Mouse (Mus musculus) cerebellum, adult 2 months (tissue): ENCODE measurements around the gene Slc35g2. TPM values are rescaled to one million over a fixed set of nuclear protein-coding genes. Genes with fewer than 3 reads are reported as not detected.

Experiments
- DNase-seq, 2 experiments: peaks; one replicate each; pipeline ENCODE4 v3.0.0; 2021
- H3K27ac ChIP-seq: fragments of 200-500 bp; 2 replicates; pipeline ENCODE4 v1.5.1; 2012; ENCODE audit warnings: low read length, control low read depth, inconsistent platforms; ENCODE audit not compliant: insufficient read depth
- H3K27me3 ChIP-seq: fragments of 200-500 bp; 2 replicates; pipeline ENCODE4 v1.6.1; 2012; ENCODE audit warnings: inconsistent platforms, mild to moderate bottlenecking, low read length, moderate library complexity; ENCODE audit not compliant: control insufficient read depth, insufficient read depth
- H3K4me1 ChIP-seq: fragments of 200-500 bp; 2 replicates; pipeline ENCODE4 v1.6.1; 2011; ENCODE audit warnings: low read length; ENCODE audit not compliant: control insufficient read depth, insufficient read depth
- H3K4me3 ChIP-seq: fragments of 200-500 bp; replicated peaks from 2 replicates; pipeline ENCODE3; 2011; ENCODE audit warnings: mild to moderate bottlenecking, low read depth, low read length, control low read depth; ENCODE audit not compliant: insufficient read depth
- CTCF ChIP-seq: fragments of 200-500 bp; IDR thresholded peaks from 2 replicates; pipeline ENCODE4 v1.5.1; 2011; ENCODE audit warnings: low read depth, mild to moderate bottlenecking, control low read depth, low read length, moderate library complexity, borderline replicate concordance; ENCODE audit not compliant: insufficient read depth
- POLR2A ChIP-seq: fragments of 200-500 bp; IDR thresholded peaks from 2 replicates; pipeline ENCODE4 v1.6.1; 2011; ENCODE audit warnings: low read length, control low read depth, borderline replicate concordance; ENCODE audit not compliant: insufficient read depth
- WGBS: fragments of 180-500 bp; shearing (Covaris S2); methylation state at CpG from one replicate; pipeline ENCODE4 v1.1.7; 2018; 5-methylcytosine and 5-hydroxymethylcytosine counted together
- polyA plus RNA-seq: library from polyadenylated mRNA; depleted of rRNA; stranded (reverse); fragments of >200 nt; gene quantifications from 2 replicates; pipeline ENCODE4 v1.2.3, GENCODE M21; 2012; rRNA removed

Gene Slc35g2
- 39.1 and 40.2 TPM in 2 replicates for polyA plus RNA-seq

- Histone ChIP-seq H3K27me3 (no peaks in the 10 kb centered on the region), H3K4me3 (peak within 1 kb of the TSS; percentile 94), H3K4me1 (peaks cover 7% of the 10 kb centered on the region; the same call in 1 of the 2 replicates), H3K27ac (peak within 1 kb of the TSS; percentile 90)
- DNase-seq, result peak; percentile 68 to 80
- TF ChIP-seq POLR2A, result no peak; the same call in 1 of the 2 replicates
- TF ChIP-seq CTCF, result no peak
- WGBS, result under 1% methylated on average over 55 of the region's 55 CpGs
These were observed at the start of gene Slc35g2 for GRCm38 (mm10) chr9:100570626-100571233. Gene Slc35g2, minus strand, starts transcription at chr9:100571090.

DNA sequence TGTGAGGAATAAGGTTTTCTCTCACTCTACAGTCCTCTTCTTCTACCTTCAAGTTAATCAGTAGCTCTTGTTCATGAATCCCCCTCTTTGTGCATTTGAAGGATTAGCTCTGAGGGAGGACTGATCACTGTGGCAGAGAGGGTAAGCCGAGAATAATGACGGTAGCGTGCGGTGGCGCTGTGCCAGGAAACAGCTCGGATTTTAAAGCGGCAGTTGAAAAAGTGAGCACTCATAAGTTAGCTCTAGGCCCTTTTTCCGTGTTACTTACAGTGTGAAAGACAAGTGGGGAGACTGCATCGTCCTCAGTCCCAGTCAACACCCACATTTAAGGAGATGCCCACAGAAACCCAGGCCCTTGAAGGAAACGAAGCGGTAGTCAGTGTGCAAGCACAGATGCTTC, 46.1 kb upstream of the Slc35g2 start:
- 10% methylated on average over 11 of the region's 11 CpGs for WGBS
- Histone ChIP-seq H3K27me3 (no peaks in the 10 kb centered on the region; the same call in 1 of the 2 replicates), H3K4me3 (peak overlapping the region; percentile 46), H3K4me1 (peaks cover 4% of the 10 kb centered on the region; the same call in 1 of the 2 replicates), H3K27ac (no peak overlapping the region)
- DNase-seq, result peak; percentile 37 to 59
- TF ChIP-seq POLR2A (no peak), CTCF (no peak)

- 67% methylated on average over 3 of the region's 3 CpGs for WGBS
- H3K4me1 ChIP-seq, result peaks cover 4% of the 10 kb centered on the region; the same call in 1 of the 2 replicates
These were observed 42.7 kb upstream of the Slc35g2 start for GRCm38 (mm10) chr9:100613501-100614071.

DNA sequence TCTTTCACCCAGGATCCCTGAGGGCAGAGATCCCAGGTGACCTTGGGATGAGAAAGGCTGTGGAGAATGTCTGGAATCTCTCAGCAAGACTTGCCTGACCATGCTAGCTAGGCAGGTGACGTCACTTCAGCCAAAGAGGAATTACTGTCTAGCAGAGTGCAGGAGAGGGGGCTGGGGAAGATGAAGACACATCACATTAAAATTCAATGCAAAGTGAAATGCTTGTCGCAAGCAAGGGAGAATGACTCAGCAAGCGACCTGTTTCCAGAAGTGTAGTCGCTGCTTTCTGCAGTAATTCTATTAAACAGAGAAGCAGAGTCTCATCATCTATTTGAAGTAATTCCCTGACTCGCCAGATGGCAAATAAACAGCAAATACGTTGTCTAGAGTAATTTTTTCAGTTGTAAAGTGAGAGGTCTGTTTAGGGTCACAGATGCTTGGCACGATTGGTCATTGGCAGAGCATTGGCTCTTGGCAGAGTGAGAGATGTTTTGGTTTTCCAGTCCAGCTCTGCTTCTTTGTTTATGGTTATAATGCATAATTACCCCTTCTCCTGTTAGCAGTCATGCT, 35.2 kb upstream of the Slc35g2 start:
- no peaks in the 10 kb centered on the region for H3K27me3 ChIP-seq
- no peak overlapping the region for H3K27ac ChIP-seq
- no peak for TF ChIP-seq CTCF
- TF ChIP-seq POLR2A, result no peak
- no peaks in the 10 kb centered on the region for H3K4me1 ChIP-seq
- no peak for DNase-seq
- H3K4me3 ChIP-seq, result no peak overlapping the region
- 39% methylated on average over 7 of the region's 7 CpGs for WGBS

More at GRCm38 (mm10) chr9:100613501-100614071, 42.7 kb upstream of the Slc35g2 start:
- Histone ChIP-seq H3K27ac (no peak overlapping the region), H3K27me3 (no peaks in the 10 kb centered on the region), H3K4me3 (no peak overlapping the region)
- TF ChIP-seq CTCF (no peak), POLR2A (no peak)
- no peak for DNase-seq

- Histone ChIP-seq H3K27ac (no peak overlapping the region), H3K4me3 (no peak overlapping the region), H3K4me1 (no peaks in the 10 kb centered on the region), H3K27me3 (no peaks in the 10 kb centered on the region)
- WGBS, result 96% methylated on average over 1 of the region's 1 CpGs
- no peak for DNase-seq
- TF ChIP-seq POLR2A (no peak), CTCF (no peak)
These were observed 34.6 kb upstream of the Slc35g2 start for GRCm38 (mm10) chr9:100605522-100605921.

GRCm38 (mm10) chr9:100603156-100603555, 32.3 kb upstream of the Slc35g2 start:
- no peak for DNase-seq
- Histone ChIP-seq H3K4me1 (no peaks in the 10 kb centered on the region), H3K27ac (no peak overlapping the region), H3K27me3 (no peaks in the 10 kb centered on the region), H3K4me3 (no peak overlapping the region)
- no peak for TF ChIP-seq CTCF
- WGBS, result 68% methylated on average over 5 of the region's 5 CpGs

DNA sequence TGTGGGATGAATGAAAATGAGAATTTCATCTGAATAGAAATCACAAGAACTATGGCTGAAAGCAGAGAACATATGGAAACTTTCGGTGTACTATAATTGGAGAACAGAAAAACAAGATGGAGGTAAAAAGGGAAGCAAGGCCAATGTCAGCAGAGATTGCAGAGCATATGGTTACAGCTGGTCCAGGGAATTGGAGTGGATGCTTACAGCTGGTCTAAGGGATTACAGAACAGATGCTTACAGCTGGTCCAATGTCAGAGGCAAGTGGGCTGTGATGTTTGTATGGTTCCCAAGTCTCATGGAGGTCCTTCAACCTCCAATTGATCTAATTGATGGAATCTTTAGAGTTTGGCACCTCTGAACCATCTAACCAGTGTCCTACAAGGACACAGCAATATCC, 31.2 kb upstream of the Slc35g2 start:
- WGBS, result 100% methylated on average over 1 of the region's 1 CpGs
- Histone ChIP-seq H3K27me3 (no peaks in the 10 kb centered on the region), H3K4me1 (no peaks in the 10 kb centered on the region), H3K4me3 (no peak overlapping the region), H3K27ac (no peak overlapping the region)
- TF ChIP-seq CTCF (no peak), POLR2A (no peak)
- no peak for DNase-seq

DNA sequence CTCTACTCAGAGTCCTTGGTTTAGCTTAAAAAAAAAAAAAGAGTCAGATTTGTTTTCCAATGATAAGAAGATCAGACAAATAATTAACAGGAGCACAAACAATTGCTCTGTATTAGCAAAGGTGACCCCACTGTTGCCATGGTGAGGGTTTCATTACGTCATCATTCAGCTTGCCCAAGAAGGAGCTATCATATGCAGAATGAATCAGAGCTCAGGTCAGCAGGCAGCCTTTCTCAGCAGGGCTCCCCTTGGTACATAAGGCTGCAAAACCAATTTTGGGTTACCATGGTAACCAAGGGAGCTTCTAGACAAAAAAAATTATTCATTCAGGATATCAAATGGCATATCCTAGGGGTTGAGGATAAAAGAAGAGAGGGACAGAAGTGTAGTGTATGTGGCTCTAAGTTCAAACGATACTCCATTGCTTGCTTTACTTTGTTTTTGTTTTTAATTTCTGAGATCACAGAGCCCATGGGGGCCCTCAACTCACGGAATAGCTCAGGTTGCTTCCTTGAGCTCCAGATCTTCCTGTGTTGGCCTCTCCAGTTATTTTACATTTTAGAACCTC, 29.0 kb upstream of the Slc35g2 start:
- Histone ChIP-seq H3K4me3 (no peak overlapping the region), H3K27me3 (no peaks in the 10 kb centered on the region), H3K4me1 (no peaks in the 10 kb centered on the region), H3K27ac (no peak overlapping the region)
- DNase-seq, result peak; percentile 32 to 74
- WGBS, result 19% methylated on average over 3 of the region's 3 CpGs
- TF ChIP-seq POLR2A, result no peak
- no peak for TF ChIP-seq CTCF
